Mouse (Mus musculus) T-helper 1 cell (primary cell): ENCODE data around the gene Rdh12.
"Not testable (repeated sequence)": the region's sequence is repeated elsewhere in the genome, so short reads cannot be mapped to it uniquely, and the experiment has no call there.

Experiments
- in situ Hi-C: fragments of 300-600 bp; cut with MboI, MseI; formaldehyde crosslinking; loops from one replicate; pipeline ENCODE4 v1.15.1; 2025; ENCODE audit warnings: high pct_unique_total_duplicates

Rdh12 gene

GRCm38 (mm10) chr12:79208703-79209464, at the start of gene Rdh12:
Gene Rdh12 (plus strand): TSS chr12:79208914.
- in situ Hi-C loops = no loop called here

GRCm38 (mm10) chr12:79162876-79163275, 45.8 kb upstream of the Rdh12 start:
- in situ Hi-C loops = no loop called here

GRCm38 (mm10) chr12:79169173-79169572, 39.5 kb upstream of the Rdh12 start:
- in situ Hi-C loops = no loop called here

GRCm38 (mm10) chr12:79170421-79170820, 38.3 kb upstream of the Rdh12 start:
- in situ Hi-C loops = no loop called here

- in situ Hi-C loops = no loop called here
Observed at GRCm38 (mm10) chr12:79171269-79171995, 37.3 kb upstream of the Rdh12 start.

GRCm38 (mm10) chr12:79172019-79172941, 36.4 kb upstream of the Rdh12 start, which contains the start of gene Vti1b:
Gene Vti1b (minus strand): TSS chr12:79172667.
- in situ Hi-C loops = no loop called here

- in situ Hi-C loops = no loop called here
Observed at GRCm38 (mm10) chr12:79173721-79174120, 35.0 kb upstream of the Rdh12 start.

- in situ Hi-C loops = no loop called here
Observed at GRCm38 (mm10) chr12:79175998-79176397, 32.7 kb upstream of the Rdh12 start.

GRCm38 (mm10) chr12:79185160-79185559, 23.6 kb upstream of the Rdh12 start:
- in situ Hi-C loops = not testable (repeated sequence)

GRCm38 (mm10) chr12:79190931-79191673, 17.6 kb upstream of the Rdh12 start:
- in situ Hi-C loops = loop anchor here (5.0 kb wide), 1 partner anchor 71 kb away; no protein-coding TSS in a partner anchor

GRCm38 (mm10) chr12:79191701-79192100, 17.0 kb upstream of the Rdh12 start:
- in situ Hi-C loops = loop anchor here (5.0 kb wide), 1 partner anchor 71 kb away; no protein-coding TSS in a partner anchor

- in situ Hi-C loops = loop anchor here (5.0 kb wide), 1 partner anchor 70 kb away; no protein-coding TSS in a partner anchor
Observed at GRCm38 (mm10) chr12:79192193-79192592, 16.5 kb upstream of the Rdh12 start, which contains the start of gene Rdh11. Gene Rdh11 (minus strand): TSS chr12:79192293.

GRCm38 (mm10) chr12:79193441-79193840, 15.3 kb upstream of the Rdh12 start:
- in situ Hi-C loops = loop anchor here (5.0 kb wide), 1 partner anchor 69 kb away; no protein-coding TSS in a partner anchor

- in situ Hi-C loops = no loop called here
Observed at GRCm38 (mm10) chr12:79197105-79197504, 11.6 kb upstream of the Rdh12 start.

GRCm38 (mm10) chr12:79201882-79202281, 6.8 kb upstream of the Rdh12 start:
- in situ Hi-C loops = no loop called here

GRCm38 (mm10) chr12:79211447-79211846, 2.7 kb downstream of the Rdh12 start:
- in situ Hi-C loops = no loop called here

- in situ Hi-C loops = no loop called here
Observed at GRCm38 (mm10) chr12:79217511-79217910, 8.8 kb downstream of the Rdh12 start.

GRCm38 (mm10) chr12:79235485-79236080, 26.9 kb downstream of the Rdh12 start:
- in situ Hi-C loops = no loop called here

- in situ Hi-C loops = no loop called here
Observed at GRCm38 (mm10) chr12:79241985-79242384, 33.3 kb downstream of the Rdh12 start.

GRCm38 (mm10) chr12:79242921-79243320, 34.2 kb downstream of the Rdh12 start:
- in situ Hi-C loops = no loop called here
